Mouse (Mus musculus): ENCODE data around the gene Chpt1.

DNA sequence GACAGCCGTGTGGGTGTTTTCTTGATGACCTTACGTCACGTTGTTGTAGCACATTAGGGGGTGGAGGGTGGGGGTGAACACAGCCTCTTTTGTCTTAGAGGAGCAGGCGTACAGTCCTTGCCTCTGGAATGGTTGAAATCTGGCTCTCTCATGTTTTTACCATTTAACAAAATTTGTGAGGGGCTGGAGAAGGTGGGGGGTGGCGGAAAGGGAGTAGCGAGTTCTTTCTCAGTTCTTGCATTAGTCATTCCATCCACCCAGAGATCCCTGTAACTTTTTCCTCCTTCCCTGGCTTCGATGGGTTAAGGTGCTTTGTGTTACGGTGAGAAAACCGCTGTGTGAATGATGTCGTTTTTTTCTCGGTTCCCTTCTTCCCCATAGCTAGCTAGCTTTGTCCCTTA, 83.7 kb downstream of the Chpt1 start:
- TF ChIP-seq GATA1 (IDR thresholded peaks at IDR 0.05; ENCODE audit: borderline replicate concordance, low read length) (no peak), FLI1 (IDR thresholded peaks at IDR 0.05; ENCODE audit: low read length) (no peak)
